Mouse (Mus musculus): ENCODE measurements around the gene Map4k2.

Map4k2 gene

GRCm38 (mm10) chr19:6377327-6378040 lies 36.5 kb downstream of the Map4k2 start:
- DNase-seq (ENCODE audit: low read depth, low spot score), result no peak

GRCm38 (mm10) chr19:6380411-6381166 lies 39.7 kb downstream of the Map4k2 start:
- DNase-seq (ENCODE audit: low read depth, low spot score), result no peak

GRCm38 (mm10) chr19:6381238-6381637 lies 40.3 kb downstream of the Map4k2 start:
- DNase-seq (ENCODE audit: low read depth, low spot score), result no peak

GRCm38 (mm10) chr19:6382323-6382924 lies 41.5 kb downstream of the Map4k2 start:
- DNase-seq (ENCODE audit: low read depth, low spot score), result no peak

GRCm38 (mm10) chr19:6383470-6383869 lies 42.5 kb downstream of the Map4k2 start:
- no peak for DNase-seq (ENCODE audit: low read depth, low spot score)

GRCm38 (mm10) chr19:6384128-6384527 lies 43.2 kb downstream of the Map4k2 start, which contains the start of gene Pygm:
Pygm (plus strand) TSS chr19:6384399.
- no peak for DNase-seq (ENCODE audit: low read depth, low spot score)

- DNase-seq (ENCODE audit: low read depth, low spot score), result no peak
Observed at GRCm38 (mm10) chr19:6384954-6385353, 44.0 kb downstream of the Map4k2 start.

GRCm38 (mm10) chr19:6385419-6385818 lies 44.5 kb downstream of the Map4k2 start:
- no peak for DNase-seq (ENCODE audit: low read depth, low spot score)

- no peak for DNase-seq (ENCODE audit: low read depth, low spot score)
Observed at GRCm38 (mm10) chr19:6385821-6386220, 44.9 kb downstream of the Map4k2 start.

GRCm38 (mm10) chr19:6386234-6386633 lies 45.3 kb downstream of the Map4k2 start:
- no peak for DNase-seq (ENCODE audit: low read depth, low spot score)

- DNase-seq (ENCODE audit: low read depth, low spot score), result no peak
Observed at GRCm38 (mm10) chr19:6388006-6388405, 47.1 kb downstream of the Map4k2 start.

- DNase-seq (ENCODE audit: low read depth, low spot score), result no peak
Observed at GRCm38 (mm10) chr19:6389803-6390202, 48.9 kb downstream of the Map4k2 start.

GRCm38 (mm10) chr19:6390251-6390650 lies 49.3 kb downstream of the Map4k2 start:
- DNase-seq (ENCODE audit: low read depth, low spot score), result no peak

GRCm38 (mm10) chr19:6392743-6393393 lies 51.9 kb downstream of the Map4k2 start:
- DNase-seq (ENCODE audit: low read depth, low spot score), result no peak

- DNase-seq (ENCODE audit: low read depth, low spot score), result no peak
Observed at GRCm38 (mm10) chr19:6393637-6394036, 52.7 kb downstream of the Map4k2 start.

GRCm38 (mm10) chr19:6396237-6396636 lies 55.3 kb downstream of the Map4k2 start:
- DNase-seq (ENCODE audit: low read depth, low spot score), result no peak

GRCm38 (mm10) chr19:6397582-6398249 lies 56.8 kb downstream of the Map4k2 start:
- DNase-seq (ENCODE audit: low read depth, low spot score), result no peak

GRCm38 (mm10) chr19:6398447-6399284 lies 57.7 kb downstream of the Map4k2 start:
- DNase-seq (ENCODE audit: low read depth, low spot score), result no peak

GRCm38 (mm10) chr19:6399285-6400095 lies 58.6 kb downstream of the Map4k2 start, which contains the start of gene Rasgrp2:
Rasgrp2 (plus strand) TSS chr19:6399340.
- no peak for DNase-seq (ENCODE audit: low read depth, low spot score)
